Mouse (Mus musculus): ENCODE results near the gene Itga11.

Gene Itga11

DNA sequence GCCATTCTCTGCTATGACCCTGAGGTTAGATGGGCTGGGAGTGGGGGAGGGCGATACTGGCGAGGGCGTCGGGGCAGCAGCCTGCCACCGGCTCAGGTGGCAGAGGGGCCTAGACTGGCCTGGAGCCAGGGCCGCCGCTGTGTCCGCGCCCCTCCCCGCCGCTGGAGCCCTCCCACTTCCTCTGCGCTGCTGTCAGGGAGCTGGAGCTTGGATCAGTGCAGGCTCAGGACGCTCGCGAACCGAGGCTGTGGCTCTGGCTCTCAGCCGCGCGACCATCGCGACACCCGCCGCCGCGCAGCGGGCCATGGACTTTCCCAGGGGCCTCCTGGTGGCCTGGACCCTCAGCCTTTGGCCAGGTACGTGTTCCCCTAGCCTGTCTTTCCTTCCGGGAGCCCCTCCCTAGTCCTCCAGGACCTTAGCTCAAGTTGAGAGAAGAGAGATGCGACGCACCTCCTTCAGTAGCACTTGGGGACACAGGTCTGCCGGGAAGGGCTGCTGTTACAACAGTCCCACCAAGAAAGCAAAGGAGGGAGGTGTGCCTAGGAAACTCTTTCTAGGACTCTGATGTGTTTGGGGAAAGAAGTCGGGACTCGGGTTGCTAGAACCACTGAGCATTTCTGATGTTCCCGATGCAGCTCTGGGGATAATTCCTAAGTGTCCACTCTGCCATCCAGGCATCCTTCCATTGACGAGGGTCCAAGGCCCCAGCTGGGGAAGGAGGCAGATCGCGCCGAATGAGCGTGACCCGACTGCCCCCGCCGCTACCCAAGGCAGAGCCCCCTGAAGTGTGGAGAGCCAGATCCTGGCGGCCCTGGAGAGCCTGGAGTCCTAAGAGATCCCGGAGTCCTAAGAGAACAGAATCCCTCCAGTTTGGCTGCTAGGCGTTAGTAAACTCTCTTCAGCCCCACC, at the start of gene Itga11:
Gene Itga11, plus strand, starts transcription at position 186 of the 909 bp plus-strand sequence.
- DNase-seq = peak; percentile 16

DNA sequence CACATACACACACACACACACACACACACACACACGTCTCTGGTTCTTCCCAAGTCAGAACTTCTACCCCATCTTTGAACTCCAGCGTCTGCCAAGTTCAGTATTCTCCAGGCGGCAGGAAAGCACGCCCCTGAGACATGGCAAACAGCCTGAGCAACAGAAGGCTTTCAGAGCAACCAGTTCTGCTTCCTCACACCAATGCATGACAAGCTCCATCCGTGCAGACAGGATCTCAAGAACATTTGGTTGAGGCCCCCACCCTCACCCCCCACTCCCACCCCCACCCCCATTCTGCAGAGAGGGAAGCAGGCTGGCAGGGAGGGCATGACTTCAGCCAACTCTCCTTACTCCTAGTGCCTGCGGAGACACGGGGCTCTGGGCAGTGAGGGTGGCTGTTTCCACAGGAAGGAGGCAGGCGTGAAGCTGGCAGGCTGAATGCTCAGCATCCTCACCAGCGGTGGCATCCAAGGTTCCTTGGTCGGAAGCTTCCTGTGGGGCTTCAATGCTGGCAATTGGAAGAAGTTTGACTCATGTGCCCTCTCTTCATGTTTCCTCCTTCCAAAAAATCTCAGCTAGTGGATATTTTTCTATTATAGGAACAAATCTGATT, 46.9 kb upstream of the Itga11 start:
- no peak for DNase-seq

DNA sequence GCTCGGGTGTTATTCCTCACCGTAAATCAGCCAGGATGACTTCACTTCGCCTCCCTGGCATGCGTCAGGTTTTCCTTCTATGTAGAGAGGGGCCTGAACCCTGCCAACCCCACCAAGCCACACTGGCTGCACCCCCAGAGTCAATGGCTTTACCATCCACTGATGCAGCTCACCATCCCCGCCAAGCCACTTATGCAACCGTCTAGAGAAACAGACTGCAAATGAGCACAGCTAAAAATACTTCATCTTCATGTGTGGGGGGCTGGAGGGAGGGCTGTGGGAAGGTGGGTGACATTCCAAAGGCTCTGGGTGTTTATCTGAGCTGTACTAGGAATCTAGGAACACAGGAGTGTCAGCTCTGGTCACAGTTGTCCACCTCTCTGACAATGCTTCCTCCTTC, 45.2 kb upstream of the Itga11 start:
- DNase-seq = peak; percentile 25

DNA sequence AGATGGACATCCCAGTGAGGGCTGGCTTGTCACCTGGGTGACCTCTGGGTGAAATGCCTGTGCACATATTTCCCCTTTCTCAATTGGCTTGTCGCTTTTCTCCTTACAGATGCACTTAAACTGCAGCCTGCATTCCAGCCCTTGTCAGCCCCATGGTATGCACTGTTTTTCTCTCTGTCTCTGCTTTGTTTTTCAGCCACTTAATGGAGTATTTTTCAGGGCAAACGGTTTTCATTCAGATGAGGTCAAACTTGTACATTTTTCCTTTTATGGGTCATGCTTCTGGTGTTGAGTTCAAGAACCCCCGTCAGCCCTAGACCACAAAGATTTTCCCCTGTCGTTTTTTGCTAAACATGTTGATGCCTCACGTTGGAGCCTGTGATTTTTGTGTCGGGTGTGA, 39.6 kb upstream of the Itga11 start:
- DNase-seq = no peak

DNA sequence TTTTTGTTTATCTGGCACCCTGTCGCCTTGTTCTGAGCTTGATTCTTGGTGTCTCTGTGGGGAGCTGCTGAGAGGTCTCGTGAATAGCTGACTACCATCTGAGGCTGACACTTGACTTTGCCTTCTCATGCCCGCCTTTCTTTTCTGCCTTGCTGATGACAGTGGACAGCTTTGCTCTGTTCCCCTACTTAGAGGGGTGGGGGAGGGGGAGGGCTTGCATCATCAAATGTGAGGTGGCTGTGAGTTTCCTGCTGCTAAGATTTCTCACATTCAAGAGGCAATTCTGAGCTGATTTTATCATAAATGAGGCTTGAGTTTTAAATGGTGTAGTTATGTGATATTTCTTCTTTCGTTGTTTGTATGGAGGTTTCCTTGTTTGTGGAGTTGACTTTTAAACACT, 37.9 kb upstream of the Itga11 start:
- no peak for DNase-seq

DNA sequence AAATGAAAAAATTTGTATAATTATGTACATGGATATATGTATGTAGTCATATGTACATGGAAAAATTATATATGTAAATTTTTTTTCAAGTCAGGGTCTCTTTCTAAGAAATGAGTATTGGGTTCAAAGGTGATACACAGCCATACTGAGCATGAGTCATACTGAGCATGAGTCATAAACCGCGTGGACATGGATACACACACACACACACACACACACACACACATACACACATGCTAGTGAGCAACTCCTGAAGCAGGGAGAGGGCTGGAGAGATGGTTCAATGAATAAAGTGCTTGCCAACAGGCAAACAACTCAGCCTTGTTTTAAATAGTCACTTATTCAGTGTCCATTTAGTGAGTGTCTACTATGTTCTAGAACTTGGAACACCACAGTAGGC, 37.4 kb upstream of the Itga11 start:
- no peak for DNase-seq

DNA sequence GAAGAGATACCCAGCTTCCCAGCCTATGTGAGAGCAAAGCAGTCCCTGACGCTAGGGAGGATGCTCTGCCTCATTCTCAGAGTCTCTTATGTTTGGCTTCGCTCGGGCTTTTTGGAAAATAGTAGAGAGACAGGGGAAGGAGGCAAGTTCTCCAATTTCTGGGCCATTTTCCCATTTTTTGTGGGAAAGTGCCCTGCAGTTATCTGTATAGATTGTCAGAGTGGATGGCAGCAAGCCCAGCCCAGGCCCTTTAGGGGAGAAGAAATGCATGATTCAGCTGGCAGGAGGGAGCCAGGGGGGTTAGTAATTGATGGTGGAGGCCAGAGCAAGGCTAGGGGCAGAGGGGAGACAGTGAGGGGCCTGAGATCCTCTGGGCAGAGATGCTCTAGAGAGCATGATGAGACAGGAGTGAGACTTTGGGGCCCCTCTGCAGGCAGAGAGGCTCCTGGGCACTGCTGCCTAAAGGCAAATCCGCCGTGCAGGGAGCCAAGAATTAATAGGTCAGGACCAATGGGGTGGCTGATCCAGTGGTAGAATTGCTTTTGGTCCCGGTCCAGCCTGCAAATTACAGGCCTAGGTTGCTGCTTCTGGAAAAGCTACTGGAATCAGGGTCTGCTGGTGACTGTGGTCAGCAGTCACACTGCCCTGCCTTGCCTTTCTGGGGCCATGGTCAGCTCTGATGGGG, 31.8 kb upstream of the Itga11 start:
- DNase-seq = peak; percentile 38

DNA sequence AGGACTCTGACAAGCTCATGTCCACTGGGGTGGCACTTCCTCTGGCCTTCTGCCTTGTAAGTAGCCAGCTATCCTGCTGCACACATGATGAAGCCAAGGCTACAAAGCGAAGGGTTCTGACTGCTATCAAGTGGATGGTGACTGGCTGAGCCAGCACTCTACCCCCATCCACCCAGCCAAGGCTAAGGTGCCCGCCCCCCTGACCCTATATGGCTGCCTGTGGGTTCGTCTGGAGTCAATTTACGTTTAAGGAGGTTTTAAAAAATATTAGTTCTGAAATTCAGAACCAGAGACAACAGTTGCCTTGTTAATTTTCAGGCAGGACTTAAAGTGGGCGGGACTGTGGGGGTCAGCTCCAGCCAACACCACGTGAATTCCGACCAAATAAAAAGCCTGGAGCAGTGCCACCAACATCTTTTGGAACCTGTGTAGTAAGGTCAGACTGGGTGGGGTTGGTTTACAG, 30.9 kb upstream of the Itga11 start:
- DNase-seq = no peak

DNA sequence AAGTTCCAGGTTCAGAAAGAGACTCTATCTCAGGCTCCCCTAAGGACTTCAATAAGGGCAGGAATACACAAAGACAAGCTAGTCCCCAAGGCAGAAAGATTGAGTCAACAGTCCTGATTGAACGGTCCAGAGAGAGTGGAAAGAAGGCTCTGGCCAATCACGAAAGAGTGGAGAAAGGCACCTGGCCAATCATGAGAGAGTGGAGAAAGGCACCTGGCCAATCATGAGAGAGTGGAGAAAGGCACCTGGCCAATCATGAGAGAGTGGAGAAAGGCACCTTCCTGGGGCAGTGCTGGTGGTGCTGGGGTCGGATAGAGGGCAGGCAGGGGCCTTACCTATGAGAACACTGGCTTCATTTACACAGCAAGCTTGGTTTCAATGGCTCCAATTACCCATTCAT, 28.2 kb upstream of the Itga11 start:
- DNase-seq = no peak

DNA sequence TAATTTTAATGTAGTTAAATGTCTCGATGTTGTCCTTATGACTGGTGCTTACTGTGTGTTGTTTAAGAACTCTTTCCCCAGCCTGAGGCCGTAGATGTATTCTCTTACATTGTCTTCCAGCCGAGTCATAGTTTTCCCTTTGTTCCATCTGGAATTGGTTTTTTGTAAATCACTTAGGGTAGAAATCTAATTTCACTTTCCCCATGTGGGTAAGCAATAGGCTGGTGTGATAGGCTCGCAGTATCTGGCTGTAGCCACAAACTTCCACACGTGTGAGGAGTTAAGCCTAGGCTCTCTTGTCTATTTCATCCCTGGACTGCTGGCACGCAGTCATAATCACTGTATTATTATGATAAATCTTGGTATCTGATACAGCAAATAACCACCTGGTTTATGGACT, 26.9 kb upstream of the Itga11 start:
- no peak for DNase-seq

DNA sequence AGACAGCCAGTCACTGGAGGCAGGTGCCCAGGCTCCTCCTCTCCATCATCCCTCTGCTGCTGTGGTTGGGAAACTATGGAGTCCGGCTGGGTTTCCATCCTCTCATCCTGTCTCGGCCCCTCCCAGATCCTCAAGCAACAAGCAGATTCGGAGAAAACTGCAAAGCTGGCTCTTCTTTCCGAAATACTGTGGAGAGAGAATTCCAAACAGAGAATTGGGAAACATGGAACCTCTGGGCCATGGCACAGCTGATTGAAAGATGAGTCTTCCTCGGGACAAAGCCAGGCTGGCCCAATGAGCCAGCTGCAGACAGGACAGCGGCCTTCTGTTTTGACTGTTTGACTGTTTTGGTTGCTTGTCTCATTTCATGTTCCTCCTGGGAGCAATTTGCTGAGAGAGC, 23.3 kb upstream of the Itga11 start:
- DNase-seq = no peak

DNA sequence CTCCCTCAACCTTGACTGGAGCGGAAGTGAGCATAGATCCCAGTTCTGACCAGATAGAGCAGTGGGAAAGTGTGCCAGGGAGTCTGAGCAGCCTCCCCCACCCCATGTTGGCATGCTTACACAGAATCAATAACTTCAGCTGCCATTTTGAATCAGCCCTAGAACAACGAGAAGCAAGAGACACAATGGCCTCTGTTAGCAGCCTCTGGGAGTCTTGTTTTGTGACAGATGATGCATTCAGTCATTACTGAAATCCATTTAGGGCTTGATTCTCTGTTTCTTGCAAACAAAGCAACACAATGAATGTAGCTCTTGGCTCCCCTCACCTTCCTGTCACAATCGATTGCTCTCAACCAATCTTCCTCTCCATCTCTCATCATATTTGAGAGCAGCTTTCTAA, 19.6 kb upstream of the Itga11 start:
- DNase-seq = no peak

DNA sequence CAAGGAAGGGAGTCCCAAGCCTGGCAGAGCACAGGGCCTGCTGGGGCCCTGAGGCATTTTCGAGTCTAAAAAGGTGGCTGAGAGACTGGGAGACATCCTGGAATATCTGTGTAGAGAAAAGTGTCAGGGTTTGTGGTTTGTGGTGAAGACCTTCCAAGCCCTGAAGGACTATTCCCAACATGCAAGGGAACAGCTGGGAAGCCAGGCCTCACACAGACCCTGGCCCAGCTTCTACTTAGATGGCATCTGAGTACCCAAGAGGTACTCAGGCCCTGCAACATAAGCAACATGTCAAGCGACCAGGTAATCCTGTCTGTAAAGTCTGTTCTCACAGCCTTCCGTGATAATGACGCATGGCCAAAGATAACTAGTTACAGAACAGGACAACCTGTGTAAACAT, 18.6 kb upstream of the Itga11 start:
- no peak for DNase-seq

DNA sequence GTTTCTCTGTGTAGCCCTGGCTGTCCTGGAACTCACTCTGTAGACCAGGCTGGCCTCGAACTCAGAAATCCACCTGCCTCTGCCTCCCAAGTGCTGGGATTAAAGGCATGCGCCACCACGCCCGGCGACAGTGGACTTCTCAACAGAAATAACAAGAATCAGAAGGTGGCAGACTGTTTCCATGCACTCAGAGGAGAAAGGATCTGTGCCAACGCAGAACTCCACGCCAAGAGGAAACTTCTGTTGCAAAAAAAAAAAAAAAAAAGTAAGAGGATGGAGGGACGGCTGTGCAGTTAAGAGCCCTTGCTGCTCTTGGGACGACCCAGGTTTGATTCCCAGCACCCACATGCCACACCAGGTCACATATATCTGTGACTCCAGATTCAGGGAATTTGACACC, 16.7 kb upstream of the Itga11 start:
- DNase-seq = peak; percentile 44

DNA sequence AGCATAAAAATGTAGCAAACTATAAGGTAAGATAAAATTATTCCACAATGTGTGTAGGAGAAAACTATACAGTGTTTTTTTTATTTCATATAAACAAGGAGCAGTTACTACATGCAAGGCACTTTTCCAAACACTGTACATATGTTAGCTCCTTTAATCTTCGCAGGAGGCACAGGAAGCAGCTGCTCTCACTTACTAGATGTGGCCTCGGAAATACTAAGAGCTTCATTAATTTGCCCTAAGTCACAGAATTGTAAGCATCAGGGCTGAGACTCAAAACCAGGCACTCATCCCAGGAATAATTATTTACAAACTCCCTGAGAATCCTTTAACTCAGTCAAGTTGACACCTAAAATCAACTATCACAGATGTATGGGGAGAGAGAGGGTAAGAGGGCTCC, 14.2 kb upstream of the Itga11 start:
- no peak for DNase-seq

DNA sequence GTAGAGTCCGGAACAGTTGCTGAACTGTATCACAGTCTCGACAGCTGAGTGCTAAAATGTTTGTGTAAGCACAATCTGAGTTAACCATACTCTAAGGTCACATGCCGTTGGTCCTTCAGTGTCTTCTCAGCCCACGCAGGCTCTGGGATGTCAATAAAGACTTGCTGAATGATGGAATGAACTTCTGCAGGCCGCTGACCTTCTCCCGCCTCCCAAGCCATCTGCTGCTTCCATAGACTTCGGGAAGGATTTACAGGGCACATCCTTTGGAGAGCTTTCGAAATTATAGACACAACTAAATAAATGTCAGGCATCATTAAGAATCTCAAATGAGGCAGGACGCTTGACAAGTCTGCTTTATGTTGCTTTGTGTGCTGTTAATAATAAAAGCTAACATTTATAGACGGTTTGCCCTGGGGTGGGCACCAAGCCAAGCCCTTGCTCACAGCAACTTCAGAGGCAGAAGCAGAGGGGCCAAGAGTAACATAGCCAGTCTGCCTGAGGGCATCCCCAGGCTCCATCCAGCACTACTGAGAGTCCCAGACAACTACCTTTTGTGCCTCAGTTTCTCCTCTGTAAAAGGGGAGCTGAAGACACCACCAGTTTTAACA, 13.4 kb upstream of the Itga11 start:
- no peak for DNase-seq

DNA sequence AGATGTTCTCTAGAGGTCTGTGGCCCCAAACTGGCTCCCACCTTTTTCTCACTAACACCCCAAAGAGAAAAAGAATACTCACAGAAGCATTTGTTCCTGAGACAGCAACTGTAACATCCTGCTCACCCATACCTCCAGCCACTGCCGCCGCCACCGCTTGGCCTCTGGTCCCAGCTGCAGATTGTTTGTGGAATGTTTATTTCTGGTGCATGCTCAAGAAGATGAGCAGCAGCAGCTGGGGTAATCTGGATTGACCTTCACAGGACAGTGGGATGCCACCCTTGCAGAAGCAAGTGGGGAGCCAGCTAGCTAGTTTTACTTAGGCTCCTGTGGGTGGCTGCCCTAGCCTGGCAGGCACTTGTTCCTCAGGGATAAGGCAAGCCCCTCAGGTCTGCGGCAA, 11.7 kb upstream of the Itga11 start:
- DNase-seq = no peak

DNA sequence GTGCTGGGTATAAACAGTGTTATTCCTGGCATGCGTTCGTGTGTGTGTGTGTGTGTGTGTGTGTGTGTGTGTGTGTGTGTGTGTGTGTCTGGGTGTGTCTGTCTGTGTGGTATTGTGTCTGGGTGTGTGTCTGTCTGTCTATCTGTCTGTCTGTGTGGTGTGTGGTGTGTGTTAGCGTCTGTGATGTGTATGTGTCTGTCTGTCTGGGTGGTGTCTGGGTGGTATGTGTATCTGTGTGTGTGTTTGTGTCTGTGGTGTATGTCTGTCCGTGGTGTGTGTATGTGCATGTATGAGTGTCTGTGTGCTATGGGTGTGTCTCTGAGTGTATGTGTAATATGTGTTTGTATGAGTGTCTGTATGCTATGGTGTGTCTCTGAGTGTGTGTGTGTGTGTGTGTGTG, 9.1 kb upstream of the Itga11 start:
- DNase-seq = no peak

DNA sequence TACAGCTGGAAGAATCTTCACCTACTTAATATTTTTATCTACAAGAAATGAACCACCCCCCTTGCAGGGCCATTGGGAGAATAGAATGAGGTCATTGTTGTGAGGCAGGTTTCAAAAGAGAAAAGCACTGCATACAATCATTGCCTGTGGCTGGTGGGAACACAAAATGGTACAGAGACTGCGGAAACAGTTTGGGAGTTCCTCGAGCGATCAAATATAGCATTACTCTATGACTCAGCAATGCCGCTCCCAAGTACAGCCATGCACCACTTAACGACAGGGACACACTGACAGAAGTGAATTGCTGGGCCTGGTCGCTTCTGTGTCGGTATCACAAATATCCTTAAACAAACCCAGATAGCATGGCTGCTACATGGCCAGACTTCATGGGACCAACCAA, 4.4 kb upstream of the Itga11 start:
- DNase-seq = no peak

DNA sequence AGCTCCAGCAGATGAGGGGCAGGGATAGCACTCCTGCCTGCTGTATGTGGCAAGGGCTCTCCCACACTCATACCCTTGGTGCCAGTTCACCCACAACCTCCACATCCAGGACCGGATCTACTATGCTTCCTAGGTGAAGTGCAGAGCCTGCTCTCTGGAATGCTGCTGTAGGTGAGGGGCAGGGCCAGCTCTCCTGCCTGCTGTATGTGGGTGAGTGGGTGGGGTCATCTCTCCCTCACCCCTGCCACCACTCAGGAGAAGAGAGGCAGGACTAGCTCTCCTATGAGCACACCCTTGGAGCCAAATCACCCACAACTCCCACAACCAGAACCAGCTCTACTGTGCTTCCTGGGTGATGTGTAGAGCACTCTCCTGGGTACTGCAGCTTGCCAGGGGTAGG, 2.5 kb upstream of the Itga11 start:
- no peak for DNase-seq

DNA sequence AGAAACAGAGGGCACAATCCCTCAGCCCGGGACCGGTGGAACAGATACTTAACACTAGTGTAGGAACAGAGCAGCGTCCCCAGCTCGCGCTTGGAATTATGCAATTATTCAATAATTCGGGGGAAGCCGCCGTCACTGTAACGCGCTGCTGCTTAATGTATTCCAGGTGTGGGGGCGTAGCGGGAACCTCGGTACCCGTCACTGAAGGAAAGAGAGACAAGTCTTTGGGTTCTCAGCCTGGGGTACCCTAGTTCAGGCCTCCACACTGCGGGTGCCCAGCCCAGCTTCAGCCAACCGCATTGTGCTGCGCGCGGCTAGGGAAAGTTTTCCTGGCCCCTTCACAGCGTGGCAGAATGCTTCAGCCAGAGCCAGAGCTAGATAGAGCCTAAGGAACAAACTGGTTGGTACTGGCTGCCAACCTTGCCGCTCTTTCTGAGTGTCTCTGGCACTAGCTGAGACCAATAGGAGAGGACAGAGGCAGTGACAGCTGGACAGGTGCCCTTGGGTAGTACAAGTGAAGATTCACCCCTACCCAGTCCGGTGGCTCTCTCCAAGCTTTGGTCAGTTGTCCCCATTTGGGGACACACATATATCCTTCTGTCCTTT, 1.0 kb downstream of the Itga11 start:
- no peak for DNase-seq

DNA sequence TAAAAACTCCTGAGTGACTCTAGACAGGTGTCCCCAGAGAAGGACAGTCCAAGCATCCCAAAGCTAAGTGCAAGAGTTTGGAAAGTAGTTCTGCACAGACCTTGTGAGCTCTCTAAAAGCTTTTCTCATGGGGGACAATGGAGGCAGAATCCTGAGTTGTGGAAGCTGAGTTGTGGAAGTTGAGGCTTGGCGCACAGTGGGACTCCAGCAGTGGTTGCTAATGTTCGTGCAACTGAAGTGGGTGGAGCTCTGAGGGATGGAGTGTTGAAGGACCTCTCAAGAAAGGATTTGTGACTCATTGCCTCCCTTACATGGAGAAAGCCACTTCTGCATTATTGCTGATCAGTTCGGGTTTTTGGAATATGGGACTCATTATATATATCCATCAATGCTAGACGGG, 1.8 kb downstream of the Itga11 start:
- no peak for DNase-seq

DNA sequence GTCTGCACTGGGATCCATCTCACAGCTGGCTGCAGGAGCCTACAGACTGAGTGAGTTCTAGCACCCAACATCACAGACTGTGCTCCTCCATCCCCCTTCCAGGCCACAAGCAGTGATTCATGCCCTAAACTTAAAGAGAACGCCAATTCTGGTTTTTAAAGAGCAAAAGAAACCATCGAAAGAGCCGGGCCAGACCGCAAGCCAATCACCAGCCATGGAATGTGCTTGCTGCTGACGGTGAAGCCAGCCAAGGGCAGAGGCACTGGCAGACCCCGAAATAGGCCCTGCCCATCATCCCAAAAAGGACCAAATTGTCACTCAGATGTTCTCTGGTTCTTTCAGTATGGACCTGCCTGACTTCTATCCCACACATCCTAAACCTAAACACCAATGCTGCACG, 6.7 kb downstream of the Itga11 start:
- no peak for DNase-seq

All from right cerebral cortex, postnatal 4 days (tissue).